Mouse (Mus musculus): ENCODE results near the gene Rprd2. TPM values are rescaled to one million over a fixed set of nuclear protein-coding genes. Genes with fewer than 3 reads are reported as not detected.
"Not testable (repeated sequence)": the region's sequence is repeated elsewhere in the genome, so short reads cannot be mapped to it uniquely, and the experiment has no call there.

Rprd2 gene
- total and polyA plus RNA-seq, 3 experiments: 12.1 to 47.7 (median 35.5) TPM

DNA sequence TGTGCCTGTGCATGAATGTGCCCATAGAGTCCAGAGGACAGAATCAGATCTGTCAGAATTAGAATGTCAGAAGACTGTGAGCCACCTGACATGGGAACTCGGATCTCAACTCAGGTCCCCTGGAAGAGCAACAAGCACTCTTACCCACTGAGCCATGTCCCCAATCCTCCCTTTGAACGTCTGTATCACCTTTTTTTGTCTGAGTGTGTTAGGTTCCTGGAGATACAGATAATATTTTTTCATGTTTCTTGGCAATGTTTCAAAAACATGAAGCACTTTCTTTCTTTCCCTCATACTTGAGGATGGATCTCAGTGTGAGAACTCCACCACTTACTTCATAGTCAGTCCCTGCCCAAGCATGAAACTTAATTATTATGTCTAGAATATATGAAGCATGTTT, 10.3 kb downstream of the Rprd2 start:
- no peak for DNase-seq
- TF ChIP-seq POLR2A (IDR thresholded peaks at IDR 0.05; ENCODE audit: insufficient read depth, low read depth, low read length): no peak
- no peak for TF ChIP-seq CTCF (IDR thresholded peaks at IDR 0.05)
- TF ChIP-seq EP300 (IDR thresholded peaks at IDR 0.05; ENCODE audit: insufficient read depth, low read depth, low read length): no peak

DNA sequence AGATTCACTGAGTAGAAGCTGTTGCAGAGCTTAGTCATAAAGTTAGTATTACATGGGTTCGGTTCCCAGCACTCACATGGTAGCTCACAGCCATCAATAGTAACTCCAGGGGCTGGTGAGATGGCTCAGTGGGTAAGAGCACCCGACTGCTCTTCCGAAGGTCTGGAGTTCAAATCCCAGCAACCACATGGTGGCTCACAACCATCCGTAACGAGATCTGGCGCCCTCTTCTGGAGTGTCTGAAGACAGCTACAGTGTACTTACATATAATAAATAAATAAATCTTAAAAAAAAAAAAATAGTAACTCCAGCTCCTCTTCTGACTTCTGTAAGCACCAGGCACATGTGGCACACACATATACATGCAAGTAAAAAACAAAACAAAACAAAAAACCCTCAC, 11.0 kb downstream of the Rprd2 start:
- H3K9ac ChIP-seq (ENCODE audit: low read depth, low read length); H3K4me1 ChIP-seq (ENCODE audit: control insufficient read depth, insufficient read depth, low read length); H3K27me3 ChIP-seq (ENCODE audit: control insufficient read depth, insufficient read depth, low read length); H3K4me3 ChIP-seq; DNase-seq; intact Hi-C loops (cut with DNase I); H3K27ac ChIP-seq; H3K36me3 ChIP-seq (ENCODE audit: control insufficient read depth, insufficient read depth, low read length): not testable (repeated sequence)
- TF ChIP-seq CTCF (IDR thresholded peaks at IDR 0.05): peak; percentile 14; the same call in 1 of the 2 replicates
- peaks cover 16% of the 10 kb centered on the region for H3K79me2 ChIP-seq (replicated peaks; ENCODE audit: control insufficient read depth, insufficient read depth, low read length)
- WGBS: 93% methylated on average over 6 of the region's 6 CpGs

More for the DNA sequence above, 10.3 kb downstream of the Rprd2 start:
- intact Hi-C loops (cut with DNase I): no loop called here
- Histone ChIP-seq H3K27ac (no peak overlapping the region), H3K27me3 (ENCODE audit: control insufficient read depth, insufficient read depth, low read length) (no peaks in the 10 kb centered on the region), H3K9ac (ENCODE audit: low read depth, low read length) (no peak overlapping the region), H3K4me1 (ENCODE audit: control insufficient read depth, insufficient read depth, low read length) (peaks cover 3% of the 10 kb centered on the region), H3K36me3 (ENCODE audit: control insufficient read depth, insufficient read depth, low read length) (peaks cover 5% of the 10 kb centered on the region), H3K79me2 (replicated peaks; ENCODE audit: control insufficient read depth, insufficient read depth, low read length) (peaks cover 15% of the 10 kb centered on the region), H3K4me3 (no peak overlapping the region)
- WGBS: 32% methylated on average over 2 of the region's 2 CpGs

- DNase-seq: no peak
- Histone ChIP-seq H3K4me3 (no peak overlapping the region), H3K9ac (ENCODE audit: low read depth, low read length) (no peak overlapping the region), H3K27ac (no peak overlapping the region), H3K36me3 (ENCODE audit: control insufficient read depth, insufficient read depth, low read length) (peaks cover 5% of the 10 kb centered on the region), H3K27me3 (ENCODE audit: control insufficient read depth, insufficient read depth, low read length) (no peaks in the 10 kb centered on the region), H3K79me2 (replicated peaks; ENCODE audit: control insufficient read depth, insufficient read depth, low read length) (peaks cover 18% of the 10 kb centered on the region), H3K4me1 (ENCODE audit: control insufficient read depth, insufficient read depth, low read length) (peaks cover 3% of the 10 kb centered on the region)
- 11% methylated on average over 1 of the region's 1 CpGs for WGBS
- TF ChIP-seq CTCF (IDR thresholded peaks at IDR 0.05) (no peak), EP300 (IDR thresholded peaks at IDR 0.05; ENCODE audit: insufficient read depth, low read depth, low read length) (no peak), POLR2A (IDR thresholded peaks at IDR 0.05; ENCODE audit: insufficient read depth, low read depth, low read length) (no peak)
- intact Hi-C loops (cut with DNase I): no loop called here
Observed at GRCm38 (mm10) chr3:95806677-95807076, 12.0 kb downstream of the Rprd2 start.

GRCm38 (mm10) chr3:95803851-95804250, 14.8 kb downstream of the Rprd2 start:
- TF ChIP-seq POLR2A (IDR thresholded peaks at IDR 0.05; ENCODE audit: insufficient read depth, low read depth, low read length): no peak
- TF ChIP-seq CTCF (IDR thresholded peaks at IDR 0.05): no peak
- no peak for TF ChIP-seq EP300 (IDR thresholded peaks at IDR 0.05; ENCODE audit: insufficient read depth, low read depth, low read length)
- intact Hi-C loops (cut with DNase I): no loop called here
- peaks cover 3% of the 10 kb centered on the region; the same call in 1 of the 2 replicates for H3K36me3 ChIP-seq (ENCODE audit: control insufficient read depth, insufficient read depth, low read length)
- H3K27ac ChIP-seq: no peak overlapping the region
- H3K4me3 ChIP-seq: no peak overlapping the region
- H3K4me1 ChIP-seq (ENCODE audit: control insufficient read depth, insufficient read depth, low read length): peaks cover 2% of the 10 kb centered on the region; the same call in 1 of the 2 replicates
- no peak overlapping the region for H3K9ac ChIP-seq (ENCODE audit: low read depth, low read length)
- peaks cover 18% of the 10 kb centered on the region for H3K79me2 ChIP-seq (replicated peaks; ENCODE audit: control insufficient read depth, insufficient read depth, low read length)
- H3K27me3 ChIP-seq (ENCODE audit: control insufficient read depth, insufficient read depth, low read length): no peaks in the 10 kb centered on the region
- WGBS: 95% methylated on average over 4 of the region's 4 CpGs
- DNase-seq: no peak

GRCm38 (mm10) chr3:95798756-95799155, 19.9 kb downstream of the Rprd2 start:
- no peaks in the 10 kb centered on the region; the same call in 1 of the 2 replicates for H3K4me1 ChIP-seq (ENCODE audit: control insufficient read depth, insufficient read depth, low read length)
- no peak for DNase-seq
- H3K27me3 ChIP-seq (ENCODE audit: control insufficient read depth, insufficient read depth, low read length): no peaks in the 10 kb centered on the region
- no peak overlapping the region for H3K27ac ChIP-seq
- 69% methylated on average over 4 of the region's 4 CpGs for WGBS
- no peak overlapping the region for H3K9ac ChIP-seq (ENCODE audit: low read depth, low read length)
- H3K4me3 ChIP-seq: no peak overlapping the region
- intact Hi-C loops (cut with DNase I): no loop called here
- H3K36me3 ChIP-seq (ENCODE audit: control insufficient read depth, insufficient read depth, low read length): no peaks in the 10 kb centered on the region
- TF ChIP-seq POLR2A (IDR thresholded peaks at IDR 0.05; ENCODE audit: insufficient read depth, low read depth, low read length) (no peak), CTCF (IDR thresholded peaks at IDR 0.05) (no peak), EP300 (IDR thresholded peaks at IDR 0.05; ENCODE audit: insufficient read depth, low read depth, low read length) (no peak)
- H3K79me2 ChIP-seq (replicated peaks; ENCODE audit: control insufficient read depth, insufficient read depth, low read length): peaks cover 13% of the 10 kb centered on the region

GRCm38 (mm10) chr3:95794299-95794698, 24.4 kb downstream of the Rprd2 start:
- Histone ChIP-seq H3K9ac (ENCODE audit: low read depth, low read length) (no peak overlapping the region), H3K4me3 (no peak overlapping the region), H3K27me3 (ENCODE audit: control insufficient read depth, insufficient read depth, low read length) (no peaks in the 10 kb centered on the region), H3K27ac (no peak overlapping the region), H3K4me1 (ENCODE audit: control insufficient read depth, insufficient read depth, low read length) (peaks cover 1% of the 10 kb centered on the region), H3K79me2 (replicated peaks; ENCODE audit: control insufficient read depth, insufficient read depth, low read length) (peaks cover 7% of the 10 kb centered on the region), H3K36me3 (ENCODE audit: control insufficient read depth, insufficient read depth, low read length) (no peaks in the 10 kb centered on the region)
- TF ChIP-seq POLR2A (IDR thresholded peaks at IDR 0.05; ENCODE audit: insufficient read depth, low read depth, low read length): no peak
- WGBS: 93% methylated on average over 1 of the region's 1 CpGs
- intact Hi-C loops (cut with DNase I): no loop called here
- DNase-seq: no peak

All from heart, adult 2 months (tissue).